16 mouse cellular contexts compared by ENCODE assay signal in the genomic region with DNA sequence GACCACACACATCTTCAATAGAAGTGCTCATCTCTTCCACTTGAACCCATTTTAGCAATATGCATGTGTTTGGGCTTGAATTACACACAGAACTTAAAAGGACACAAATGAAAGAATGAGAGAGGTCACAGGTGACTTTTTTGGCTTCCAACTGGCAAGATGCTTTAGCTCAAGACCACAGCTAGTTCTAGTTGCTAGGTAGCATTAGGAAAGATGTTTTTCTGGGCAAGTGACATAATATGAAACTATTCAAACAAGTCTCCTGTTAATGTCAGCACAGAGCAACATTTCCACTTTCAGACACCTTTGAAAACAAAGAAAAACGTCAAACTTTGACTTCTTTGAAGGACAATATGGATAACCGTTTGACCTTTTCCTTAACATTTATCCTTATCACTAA.
"Had no signal": no experiment of that assay in that cellular context is flagged by ENCODE, and none has a peak within 500 bp of the region (broad histone marks: within the 10 kb centered on the region; RNA-seq: fewer than 3 reads in every experiment).

No protein-coding gene starts in this region.

- H3K27me3 ChIP-seq: neural tube, embryonic 13.5 days; neural tube, embryonic 15.5 days; stomach, embryonic 15.5 days had no signal

- H3K4me3 ChIP-seq: neural tube, embryonic 13.5 days; neural tube, embryonic 15.5 days; stomach, embryonic 15.5 days had no signal

- H3K9ac ChIP-seq: neural tube, embryonic 13.5 days; neural tube, embryonic 15.5 days; stomach, embryonic 15.5 days had no signal

- H3K36me3 ChIP-seq: neural tube, embryonic 13.5 days; neural tube, embryonic 15.5 days; stomach, embryonic 15.5 days had no signal

- DNase-seq: retina, postnatal 1 day; right cerebral cortex, adult 18-20 months; right cerebral cortex, postnatal 14 days; right cerebral cortex, postnatal 25 days; right cerebral cortex, postnatal 4 days; spleen, adult 18-20 months; thymus, adult 18-20 months; thymus, adult 2 months; thymus, postnatal 14 days; thymus, postnatal 25 days; thymus, postnatal 36 days; thymus, postnatal 4 days had no signal

- H3K4me1 ChIP-seq: neural tube, embryonic 13.5 days; neural tube, embryonic 15.5 days; stomach, embryonic 15.5 days had no signal

- H3K4me2 ChIP-seq: neural tube, embryonic 13.5 days; neural tube, embryonic 15.5 days; stomach, embryonic 15.5 days had no signal

- H3K27ac ChIP-seq: neural tube, embryonic 13.5 days; neural tube, embryonic 15.5 days; stomach, embryonic 15.5 days; stomach, postnatal 0 days had no signal

- H3K9me3 ChIP-seq: neural tube, embryonic 13.5 days; neural tube, embryonic 15.5 days; stomach, embryonic 15.5 days had no signal
